8 mouse cellular contexts compared by ENCODE assay signal in the genomic region with DNA sequence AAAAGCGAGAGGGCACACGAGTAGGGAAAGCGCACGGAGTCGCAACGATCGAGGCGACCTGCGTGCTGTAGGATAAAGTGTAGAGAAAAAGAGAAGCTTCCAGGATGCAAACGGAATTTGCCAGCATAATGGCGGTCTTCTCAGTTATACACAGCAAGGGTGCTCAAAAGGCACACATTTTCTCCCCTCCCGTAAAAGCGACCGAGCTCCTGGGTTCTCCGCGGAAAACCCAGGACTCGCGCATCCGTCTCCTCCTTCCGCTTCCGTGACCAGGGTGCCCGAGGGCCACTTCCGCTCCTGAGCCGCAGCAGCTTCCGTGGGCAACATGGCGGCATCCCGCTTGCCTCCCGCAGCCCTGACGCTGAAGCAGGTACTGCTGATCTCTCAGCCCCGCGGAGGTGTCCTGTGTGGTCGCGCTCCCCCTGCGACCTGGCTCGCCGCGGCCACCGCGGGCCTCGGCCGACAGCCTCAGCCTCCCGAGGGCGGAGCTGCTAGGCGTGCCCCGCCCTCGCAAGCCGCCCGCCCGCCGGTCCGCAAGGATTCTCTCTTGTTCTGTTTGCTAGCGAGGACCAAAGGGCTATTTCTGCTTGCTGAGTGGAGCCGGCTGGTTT. TPM values are rescaled to one million over a fixed set of nuclear protein-coding genes. Genes with fewer than 3 reads are reported as not detected.
DNase-seq lines count a peak whose midpoint lies in the region; ATAC-seq lines count a peak whose summit lies in the region.

A gene (plus strand): TSS at position 288 of the 611 bp plus-strand sequence.

- no peaks in the 10 kb centered on the region for H3K36me3 ChIP-seq in hindbrain, embryonic 11.5 days (ENCODE audit: control insufficient read depth, insufficient read depth, low read length)

- H3K27me3 ChIP-seq in hindbrain, embryonic 11.5 days (ENCODE audit: control insufficient read depth, insufficient read depth, low read length): no peaks in the 10 kb centered on the region

- H3K4me1 ChIP-seq in hindbrain, embryonic 11.5 days (replicated peaks; ENCODE audit: control insufficient read depth, insufficient read depth, low read length): peaks cover 3% of the 10 kb centered on the region

- peak within 1 kb of the TSS; percentile 98 for H3K27ac ChIP-seq in hindbrain, embryonic 11.5 days (ENCODE audit: low read depth, low read length)

- peak within 1 kb of the TSS; percentile 68 for H3K4me2 ChIP-seq in hindbrain, embryonic 11.5 days (replicated peaks; ENCODE audit: low read depth, low read length)

- under 1% methylated on average over 53 of the region's 53 CpGs for WGBS in hindbrain, embryonic 11.5 days

- peak within 1 kb of the TSS; percentile 76 for H3K4me3 ChIP-seq in hindbrain, embryonic 11.5 days (ENCODE audit: low read depth, low read length)

- peak; percentile 86 for DNase-seq in Muller cell, postnatal 12 days (ENCODE audit: inconsistent ontology term)
- peak; percentile 82 for DNase-seq in cerebellum, adult 9-10 months
- DNase-seq in frontal cortex, adult 2 months (ENCODE audit: extremely low spot score in 1 of 2, low spot score in 1 of 2): peak; percentile 63 to 84
- peak; percentile 85 for DNase-seq in hindbrain, embryonic 11.5 days (ENCODE audit: low spot score)
- DNase-seq in layer of hippocampus, postnatal 14 days (ENCODE audit: low spot score in 2 of 2): peak; percentile 80 to 84
- DNase-seq in lung, postnatal 14 days: peak; percentile 78
- DNase-seq in retina, adult 2 months (ENCODE audit: low read depth, low spot score): peak; percentile 58
- peak; percentile 83 to 86 for DNase-seq in thymus, postnatal 36 days

- H3K9me3 ChIP-seq in hindbrain, embryonic 11.5 days (ENCODE audit: control insufficient read depth, low read length): no peaks in the 10 kb centered on the region

- H3K9ac ChIP-seq in hindbrain, embryonic 11.5 days (ENCODE audit: low read depth, low read length): peak within 1 kb of the TSS; percentile 98

- ATAC-seq in hindbrain, embryonic 11.5 days (ENCODE audit: low FRiP score): peak; percentile 91

RNA-seq across cellular contexts. Expression of the gene that starts here (rescaled TPM):
- 58.5 and 67.1 TPM in 2 replicates for polyA plus RNA-seq in frontal cortex, adult 2 months (2012; rRNA removed)
- 154 and 162 TPM in 2 replicates for polyA plus RNA-seq in hindbrain, embryonic 11.5 days (2014; fragmentation: Nextera tagmentation; extraction: Ambion mirVana)
- 10 to 100 TPM; 38.7 to 41.5 TPM for total RNA-seq in layer of hippocampus, postnatal 14 days (2021)

Comparison
In these comparisons a context has a peak if more than half of its experiments do, and no peak if none do; other contexts are left out.
1. Peak in every context shown above with its lines: DNase-seq, ATAC-seq, H3K4me3 ChIP-seq and H3K27ac ChIP-seq.